Mouse (Mus musculus) ES-E14 (cell line): ENCODE measurements at regions not wholly inside any gene's neighbourhood (a gene's known extent, or its start where the extent isn't known, plus 50 kb on each side); places are given as distances from the start of the nearest gene placed in this dataset.

ENCODE experiments used
- DNase-seq: peaks from one replicate; pipeline ENCODE4 v3.0.0-alpha.2; 2013; ENCODE audit warnings: low read depth, low spot score
- H3K27ac ChIP-seq: 2 replicates; pipeline ENCODE4 v1.5.1; 2012; ENCODE audit warnings: low read depth, mild to moderate bottlenecking, low read length, moderate library complexity, mixed read lengths; ENCODE audit not compliant: poor library complexity, insufficient read depth, severe bottlenecking
- H3K36me3 ChIP-seq: 2 replicates; pipeline ENCODE4 v1.6.1; 2012; ENCODE audit warnings: mild to moderate bottlenecking, low read length, moderate library complexity, mixed read lengths; ENCODE audit not compliant: control insufficient read depth, poor library complexity, insufficient read depth, severe bottlenecking
- H3K4me1 ChIP-seq, 2 experiments: fragments of 150-350 bp in 1 of 2; sonication (generic) in 1 of 2; 2 replicates each; pipeline ENCODE4 v1.6.1; 2012; ENCODE audit warnings: low read length in 2 of 2, mild to moderate bottlenecking in 1 of 2, mixed read lengths in 1 of 2; ENCODE audit not compliant: control insufficient read depth in 2 of 2, insufficient read depth in 2 of 2, poor library complexity in 1 of 2
- H3K4me3 ChIP-seq, 2 experiments: fragments of 150-350 bp in 1 of 2; sonication (generic) in 1 of 2; 2 replicates each; pipeline ENCODE4 v1.5.1; 2012; ENCODE audit warnings: low read length in 2 of 2, low read depth in 1 of 2, mild to moderate bottlenecking in 1 of 2, mixed read lengths in 1 of 2; ENCODE audit not compliant: insufficient read depth in 1 of 2, poor library complexity in 1 of 2, severe bottlenecking in 1 of 2
- H3K9ac ChIP-seq: 2 replicates; pipeline ENCODE4 v1.6.1; 2012; ENCODE audit warnings: low read depth, mild to moderate bottlenecking, low read length, mixed read lengths; ENCODE audit not compliant: poor library complexity, insufficient read depth, severe bottlenecking
- H3K9me3 ChIP-seq: fragments of 150-350 bp; sonication (generic); 2 replicates; pipeline ENCODE4 v1.6.1; 2012; ENCODE audit warnings: low read depth, mild to moderate bottlenecking, low read length; ENCODE audit not compliant: control insufficient read depth, insufficient read depth
- CHD2 ChIP-seq: IDR thresholded peaks from 2 replicates; pipeline ENCODE4 v1.6.1; 2014; ENCODE audit warnings: mild to moderate bottlenecking, low read depth, low read length, inconsistent platforms
- HCFC1 ChIP-seq: IDR thresholded peaks from 2 replicates; pipeline ENCODE4 v1.6.1; 2012; ENCODE audit warnings: low read length, inconsistent platforms, borderline replicate concordance; ENCODE audit not compliant: insufficient read depth
- MAFK ChIP-seq: IDR thresholded peaks from 2 replicates; pipeline ENCODE4 v1.6.1; 2014; ENCODE audit warnings: mild to moderate bottlenecking, low read depth, low read length, inconsistent platforms; ENCODE audit not compliant: insufficient read depth
- ZC3H11A ChIP-seq: IDR thresholded peaks from 2 replicates; pipeline ENCODE4 v1.6.1; 2012; ENCODE audit warnings: low read depth, mild to moderate bottlenecking, inconsistent platforms, low read length, borderline replicate concordance
- ZNF384 ChIP-seq: IDR thresholded peaks from 2 replicates; pipeline ENCODE4 v1.6.1; 2012; ENCODE audit warnings: low read depth, low read length, inconsistent platforms
- in situ Hi-C, 2 experiments: fragments of 600-800 bp; cut with MboI; formaldehyde crosslinking; loops; one replicate each; pipeline ENCODE4 v1.15.1; 2025; ENCODE audit warnings: low sequenced_read_pairs in 2 of 2, inconsistent platforms in 1 of 2; ENCODE audit not compliant: unreplicated experiment in 2 of 2

GRCm38 (mm10) chr12:35429473-35429872 lies 105.4 kb downstream of the Ahr start:
- Histone ChIP-seq H3K4me1 (no peaks in the 10 kb centered on the region), H3K36me3 (no peaks in the 10 kb centered on the region), H3K4me3 (no peak overlapping the region), H3K9ac (no peak overlapping the region), H3K9me3 (no peaks in the 10 kb centered on the region), H3K27ac (no peak overlapping the region)
- TF ChIP-seq HCFC1 (no peak), MAFK (no peak), ZC3H11A (no peak), ZNF384 (no peak), CHD2 (no peak)
- in situ Hi-C loops = no loop called here
- DNase-seq = no peak

- Histone ChIP-seq H3K4me3 (no peak overlapping the region), H3K9me3 (no peaks in the 10 kb centered on the region), H3K4me1 (no peaks in the 10 kb centered on the region), H3K36me3 (no peaks in the 10 kb centered on the region), H3K9ac (no peak overlapping the region), H3K27ac (no peak overlapping the region)
- in situ Hi-C loops = no loop called here
- peak; percentile 13 for DNase-seq
- TF ChIP-seq ZNF384 (no peak), MAFK (no peak), CHD2 (no peak), HCFC1 (no peak)
These were observed 115.6 kb downstream of the Ahr start for GRCm38 (mm10) chr12:35419206-35419605.

GRCm38 (mm10) chr12:35417943-35418342 lies 116.9 kb downstream of the Ahr start:
- DNase-seq = no peak
- TF ChIP-seq ZNF384 (no peak), HCFC1 (no peak), MAFK (no peak), CHD2 (no peak), ZC3H11A (no peak)
- Histone ChIP-seq H3K4me3 (no peak overlapping the region), H3K9ac (no peak overlapping the region), H3K36me3 (no peaks in the 10 kb centered on the region), H3K27ac (no peak overlapping the region), H3K4me1 (no peaks in the 10 kb centered on the region), H3K9me3 (no peaks in the 10 kb centered on the region)
- in situ Hi-C loops = no loop called here

- no peak overlapping the region for H3K4me3 ChIP-seq
- no peaks in the 10 kb centered on the region for H3K4me1 ChIP-seq
- H3K36me3 ChIP-seq = no peaks in the 10 kb centered on the region
- H3K27ac ChIP-seq = no peak overlapping the region
- no peak overlapping the region for H3K9ac ChIP-seq
- no peak for DNase-seq
- in situ Hi-C loops = no loop called here
- no peaks in the 10 kb centered on the region for H3K9me3 ChIP-seq
- TF ChIP-seq ZC3H11A (no peak), HCFC1 (no peak), MAFK (no peak), CHD2 (no peak), ZNF384 (no peak)
These were observed 118.3 kb downstream of the Ahr start for GRCm38 (mm10) chr12:35416583-35416982.

- TF ChIP-seq ZNF384 (no peak), HCFC1 (no peak), ZC3H11A (no peak), MAFK (no peak), CHD2 (no peak)
- no peaks in the 10 kb centered on the region for H3K9me3 ChIP-seq
- in situ Hi-C loops = no loop called here
These were observed 122.1 kb downstream of the Ahr start for GRCm38 (mm10) chr12:35412715-35413114.

More at GRCm38 (mm10) chr12:35412715-35413114, 122.1 kb downstream of the Ahr start:
- no peak for DNase-seq
- no peak overlapping the region for H3K4me3 ChIP-seq
- no peaks in the 10 kb centered on the region for H3K4me1 ChIP-seq
- no peak overlapping the region for H3K9ac ChIP-seq
- no peaks in the 10 kb centered on the region for H3K36me3 ChIP-seq
- H3K27ac ChIP-seq = no peak overlapping the region
